Mouse (Mus musculus) heart, embryonic 16.5 days (tissue): ENCODE results near the gene Mettl8. TPM values are rescaled to one million over a fixed set of nuclear protein-coding genes. Genes with fewer than 3 reads are reported as not detected.

Source experiments
- ATAC-seq: fragments of 200-750 bp; cut with Nextera tagmentation; replicated peaks from 2 replicates; pipeline ENCODE4 v1.8.0; 2017; ENCODE audit warnings: moderate number of reproducible peaks; ENCODE audit not compliant: insufficient read depth, low FRiP score; ENCODE audit errors: extremely low read depth
- H3K27ac ChIP-seq: fragments of 300-500 bp; sonication (generic); 2 replicates; pipeline ENCODE4 v1.5.1; 2014; ENCODE audit warnings: mild to moderate bottlenecking, low read length, control low read depth, moderate library complexity
- H3K27me3 ChIP-seq: fragments of 300-500 bp; sonication (generic); 2 replicates; pipeline ENCODE4 v1.6.1; 2014; ENCODE audit warnings: low read length, mixed read lengths; ENCODE audit not compliant: control insufficient read depth, insufficient read depth
- H3K36me3 ChIP-seq: fragments of 300-500 bp; sonication (generic); 2 replicates; pipeline ENCODE4 v1.6.1; 2014; ENCODE audit not compliant: control insufficient read depth, insufficient read depth
- H3K4me1 ChIP-seq: fragments of 300-500 bp; sonication (generic); 2 replicates; pipeline ENCODE4 v1.6.1; 2014; ENCODE audit warnings: low read length, mixed read lengths; ENCODE audit not compliant: control insufficient read depth, insufficient read depth
- H3K4me2 ChIP-seq: fragments of 300-500 bp; sonication (generic); 2 replicates; pipeline ENCODE4 v1.6.1; 2014; ENCODE audit warnings: low read depth, mild to moderate bottlenecking, control low read depth, low read length
- H3K4me3 ChIP-seq: fragments of 300-500 bp; sonication (generic); 2 replicates; pipeline ENCODE4 v1.5.1; 2014; ENCODE audit warnings: mild to moderate bottlenecking, control low read depth, low read length
- H3K9ac ChIP-seq: fragments of 300-500 bp; sonication (generic); 2 replicates; pipeline ENCODE4 v1.6.1; 2014; ENCODE audit warnings: low read length, control low read depth
- H3K9me3 ChIP-seq: fragments of 300-500 bp; sonication (generic); replicated peaks from 2 replicates; pipeline ENCODE4 v1.6.1; 2016; ENCODE audit warnings: low read length; ENCODE audit not compliant: control insufficient read depth
- WGBS: fragments of 180-500 bp; shearing (Covaris S2); extraction: QIAGEN DNeasy Blood & Tissue Kit; methylation state at CpG from one replicate; pipeline ENCODE4 v1.1.7; 2014; 5-methylcytosine and 5-hydroxymethylcytosine counted together
- polyA plus RNA-seq: library from polyadenylated mRNA; unstranded; fragments of >200 nt; fragmentation: Nextera tagmentation; extraction: Ambion mirVana; gene quantifications from 2 replicates; pipeline ENCODE4 v1.2.1, GENCODE M21; 2015

Gene Mettl8
- polyA plus RNA-seq, 1 experiment from 2014 or later, result 15.1 TPM

- H3K36me3 ChIP-seq, result no peaks in the 10 kb centered on the region
- H3K4me1 ChIP-seq, result 0 out of 2 replicates have a peak, but pooled peaks cover 3% of the 10 kb centered on the region
- ATAC-seq, result no peak
- H3K9me3 ChIP-seq, result no peaks in the 10 kb centered on the region
- no peaks in the 10 kb centered on the region for H3K27me3 ChIP-seq
- 52% methylated on average over 6 of the region's 6 CpGs for WGBS
- H3K9ac ChIP-seq, result no peak overlapping the region
- no peak overlapping the region for H3K4me2 ChIP-seq
- no peak overlapping the region for H3K4me3 ChIP-seq
- H3K27ac ChIP-seq, result no peak overlapping the region
Observed at GRCm38 (mm10) chr2:71046151-71046550, 9.2 kb downstream of the Mettl8 start.

GRCm38 (mm10) chr2:71039522-71040121 lies 15.8 kb downstream of the Mettl8 start:
- no peak overlapping the region for H3K4me3 ChIP-seq
- H3K4me2 ChIP-seq, result peak overlapping the region; percentile 43; the same call in 1 of the 2 replicates
- no peak overlapping the region for H3K9ac ChIP-seq
- ATAC-seq, result 0 out of 2 replicates have a peak, but pooled peaks have one; percentile 28
- peaks cover 6% of the 10 kb centered on the region; the same call in 1 of the 2 replicates for H3K4me1 ChIP-seq
- no peak overlapping the region for H3K27ac ChIP-seq
- H3K27me3 ChIP-seq, result no peaks in the 10 kb centered on the region
- no peaks in the 10 kb centered on the region for H3K9me3 ChIP-seq
- H3K36me3 ChIP-seq, result no peaks in the 10 kb centered on the region
- WGBS, result 36% methylated on average over 11 of the region's 11 CpGs

- no peak overlapping the region for H3K9ac ChIP-seq
- 79% methylated on average over 6 of the region's 6 CpGs for WGBS
- H3K4me3 ChIP-seq, result no peak overlapping the region
- no peak for ATAC-seq
- no peaks in the 10 kb centered on the region for H3K9me3 ChIP-seq
- no peak overlapping the region for H3K4me2 ChIP-seq
- H3K27me3 ChIP-seq, result no peaks in the 10 kb centered on the region
- no peak overlapping the region for H3K27ac ChIP-seq
- peaks cover 23% of the 10 kb centered on the region for H3K4me1 ChIP-seq
- no peaks in the 10 kb centered on the region for H3K36me3 ChIP-seq
Observed at GRCm38 (mm10) chr2:71037447-71037846, 17.9 kb downstream of the Mettl8 start.

- H3K4me1 ChIP-seq, result peaks cover 32% of the 10 kb centered on the region
Observed at GRCm38 (mm10) chr2:71033987-71034386, 21.4 kb downstream of the Mettl8 start.

GRCm38 (mm10) chr2:71033014-71033413 lies 22.4 kb downstream of the Mettl8 start:
- no peak for ATAC-seq
- Histone ChIP-seq H3K9ac (no peak overlapping the region), H3K27ac (no peak overlapping the region), H3K36me3 (no peaks in the 10 kb centered on the region), H3K4me1 (peaks cover 32% of the 10 kb centered on the region), H3K9me3 (no peaks in the 10 kb centered on the region), H3K4me2 (no peak overlapping the region), H3K4me3 (no peak overlapping the region), H3K27me3 (no peaks in the 10 kb centered on the region)
- WGBS, result 67% methylated on average over 4 of the region's 4 CpGs

More at GRCm38 (mm10) chr2:71033987-71034386, 21.4 kb downstream of the Mettl8 start:
- ATAC-seq, result peak; percentile 51
- no peak overlapping the region for H3K9ac ChIP-seq
- peak overlapping the region; percentile 44 for H3K27ac ChIP-seq
- no peak overlapping the region for H3K4me2 ChIP-seq
- H3K27me3 ChIP-seq, result no peaks in the 10 kb centered on the region
- no peaks in the 10 kb centered on the region for H3K36me3 ChIP-seq
- 38% methylated on average over 8 of the region's 8 CpGs for WGBS
- no peaks in the 10 kb centered on the region for H3K9me3 ChIP-seq
- no peak overlapping the region for H3K4me3 ChIP-seq

- no peak overlapping the region for H3K9ac ChIP-seq
- H3K4me2 ChIP-seq, result no peak overlapping the region
- no peak for ATAC-seq
- H3K4me1 ChIP-seq, result peaks cover 32% of the 10 kb centered on the region
- H3K9me3 ChIP-seq, result no peaks in the 10 kb centered on the region
- no peaks in the 10 kb centered on the region for H3K27me3 ChIP-seq
- H3K27ac ChIP-seq, result no peak overlapping the region
- H3K36me3 ChIP-seq, result no peaks in the 10 kb centered on the region
- WGBS, result 64% methylated on average over 18 of the region's 18 CpGs
- H3K4me3 ChIP-seq, result no peak overlapping the region
Observed at GRCm38 (mm10) chr2:71031973-71032794, 23.2 kb downstream of the Mettl8 start.

- Histone ChIP-seq H3K9me3 (no peaks in the 10 kb centered on the region), H3K27me3 (no peaks in the 10 kb centered on the region), H3K9ac (no peak overlapping the region), H3K27ac (no peak overlapping the region), H3K4me3 (no peak overlapping the region), H3K36me3 (no peaks in the 10 kb centered on the region), H3K4me2 (no peak overlapping the region), H3K4me1 (peaks cover 43% of the 10 kb centered on the region)
- WGBS, result 75% methylated on average over 2 of the region's 2 CpGs
- ATAC-seq, result no peak
Observed at GRCm38 (mm10) chr2:71030663-71031062, 24.7 kb downstream of the Mettl8 start.

GRCm38 (mm10) chr2:71027631-71028030 lies 27.8 kb downstream of the Mettl8 start:
- peaks cover 28% of the 10 kb centered on the region for H3K4me1 ChIP-seq
- WGBS, result 97% methylated on average over 9 of the region's 9 CpGs
- ATAC-seq, result no peak

GRCm38 (mm10) chr2:71026787-71027186 lies 28.6 kb downstream of the Mettl8 start:
- peaks cover 23% of the 10 kb centered on the region for H3K4me1 ChIP-seq
- H3K4me2 ChIP-seq, result no peak overlapping the region
- WGBS, result 36% methylated on average over 5 of the region's 5 CpGs
- peak; percentile 77 for ATAC-seq
- peak overlapping the region; percentile 27; the same call in 1 of the 2 replicates for H3K27ac ChIP-seq
- no peak overlapping the region for H3K9ac ChIP-seq
- H3K27me3 ChIP-seq, result no peaks in the 10 kb centered on the region
- H3K36me3 ChIP-seq, result no peaks in the 10 kb centered on the region
- no peaks in the 10 kb centered on the region for H3K9me3 ChIP-seq
- no peak overlapping the region for H3K4me3 ChIP-seq

More at GRCm38 (mm10) chr2:71027631-71028030, 27.8 kb downstream of the Mettl8 start:
- Histone ChIP-seq H3K4me3 (no peak overlapping the region), H3K4me2 (no peak overlapping the region), H3K27ac (no peak overlapping the region), H3K27me3 (no peaks in the 10 kb centered on the region), H3K9ac (no peak overlapping the region), H3K9me3 (no peaks in the 10 kb centered on the region), H3K36me3 (no peaks in the 10 kb centered on the region)
